Mouse (Mus musculus) stomach, embryonic 16.5 days (tissue): Measurements from ENCODE around the gene Gm49318. TPM values are rescaled to one million over a fixed set of nuclear protein-coding genes. Genes with fewer than 3 reads are reported as not detected.
A peak's percentile ranks its signal among the peaks of the same experiment; 100 is the strongest.

Experiments
- ATAC-seq: fragments of 200-750 bp; cut with Nextera tagmentation; 2 replicates; pipeline ENCODE4 v1.8.0; 2017; ENCODE audit warnings: moderate number of reproducible peaks, moderate TSS enrichment; ENCODE audit not compliant: insufficient read depth, low FRiP score
- H3K27ac ChIP-seq: fragments of 300-500 bp; sonication (generic); 2 replicates; pipeline ENCODE4 v1.5.1; 2014; ENCODE audit warnings: low read length
- H3K27me3 ChIP-seq: fragments of 300-500 bp; sonication (generic); 2 replicates; pipeline ENCODE4 v1.6.1; 2014; ENCODE audit warnings: low read length, control low read depth, mixed read lengths; ENCODE audit not compliant: control insufficient read depth, insufficient read depth
- H3K36me3 ChIP-seq: fragments of 300-500 bp; sonication (generic); 2 replicates; pipeline ENCODE4 v1.6.1; 2014; ENCODE audit warnings: low read length; ENCODE audit not compliant: control insufficient read depth, insufficient read depth
- H3K4me1 ChIP-seq: fragments of 300-500 bp; sonication (generic); 2 replicates; pipeline ENCODE4 v1.6.1; 2014; ENCODE audit warnings: low read length, control low read depth, mixed read lengths; ENCODE audit not compliant: control insufficient read depth, insufficient read depth
- H3K4me2 ChIP-seq: fragments of 300-500 bp; sonication (generic); 2 replicates; pipeline ENCODE4 v1.6.1; 2014; ENCODE audit warnings: low read depth, low read length, mixed read lengths
- H3K4me3 ChIP-seq: fragments of 300-500 bp; sonication (generic); replicated peaks from 2 replicates; pipeline ENCODE4 v1.5.1; 2014; ENCODE audit warnings: mild to moderate bottlenecking, low read length
- H3K9ac ChIP-seq: fragments of 300-500 bp; sonication (generic); 2 replicates; pipeline ENCODE4 v1.6.1; 2014; ENCODE audit warnings: low read length
- H3K9me3 ChIP-seq: fragments of 300-500 bp; sonication (generic); replicated peaks from 2 replicates; pipeline ENCODE4 v1.6.1; 2016; ENCODE audit warnings: low read length, control low read depth; ENCODE audit not compliant: control insufficient read depth
- WGBS: fragments of 180-500 bp; shearing (Covaris S2); extraction: QIAGEN DNeasy Blood & Tissue Kit; methylation state at CpG from one replicate; pipeline ENCODE4 v1.1.7; 2014; 5-methylcytosine and 5-hydroxymethylcytosine counted together
- polyA plus RNA-seq: library from polyadenylated mRNA; unstranded; fragments of >200 nt; fragmentation: Nextera tagmentation; extraction: Ambion mirVana; gene quantifications from 2 replicates; pipeline ENCODE4 v1.2.1, GENCODE M21; 2015

Gene Gm49318
- polyA plus RNA-seq, 1 experiment from 2014 or later: not detected

DNA sequence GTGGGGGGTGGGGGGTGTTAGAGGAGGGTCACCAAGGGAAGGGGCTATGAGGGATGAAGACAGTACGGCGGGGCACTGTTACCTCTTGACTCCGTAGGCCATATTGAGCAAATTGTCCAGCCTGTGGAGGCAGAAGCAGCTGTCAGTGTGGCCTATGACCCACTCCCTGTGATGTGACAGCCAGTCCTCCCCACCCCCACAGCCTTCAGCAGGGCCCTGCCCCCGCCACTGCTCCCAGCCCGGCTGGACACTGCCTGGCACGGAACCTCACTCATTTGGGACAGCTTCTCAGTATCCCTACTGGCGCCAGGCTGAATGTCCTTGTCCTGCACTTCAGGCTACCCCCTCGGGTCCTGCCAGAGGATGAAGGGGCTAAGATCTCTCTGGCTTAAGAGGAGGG is 46.5 kb downstream of the Gm49318 start:
- H3K9ac ChIP-seq: no peak overlapping the region
- no peak overlapping the region for H3K27ac ChIP-seq
- no peak overlapping the region for H3K4me3 ChIP-seq
- 51% methylated on average over 8 of the region's 8 CpGs for WGBS
- H3K36me3 ChIP-seq: no peaks in the 10 kb centered on the region
- H3K4me2 ChIP-seq: no peak overlapping the region
- no peaks in the 10 kb centered on the region for H3K9me3 ChIP-seq
- no peaks in the 10 kb centered on the region for H3K27me3 ChIP-seq
- no peaks in the 10 kb centered on the region for H3K4me1 ChIP-seq
- no peak for ATAC-seq

DNA sequence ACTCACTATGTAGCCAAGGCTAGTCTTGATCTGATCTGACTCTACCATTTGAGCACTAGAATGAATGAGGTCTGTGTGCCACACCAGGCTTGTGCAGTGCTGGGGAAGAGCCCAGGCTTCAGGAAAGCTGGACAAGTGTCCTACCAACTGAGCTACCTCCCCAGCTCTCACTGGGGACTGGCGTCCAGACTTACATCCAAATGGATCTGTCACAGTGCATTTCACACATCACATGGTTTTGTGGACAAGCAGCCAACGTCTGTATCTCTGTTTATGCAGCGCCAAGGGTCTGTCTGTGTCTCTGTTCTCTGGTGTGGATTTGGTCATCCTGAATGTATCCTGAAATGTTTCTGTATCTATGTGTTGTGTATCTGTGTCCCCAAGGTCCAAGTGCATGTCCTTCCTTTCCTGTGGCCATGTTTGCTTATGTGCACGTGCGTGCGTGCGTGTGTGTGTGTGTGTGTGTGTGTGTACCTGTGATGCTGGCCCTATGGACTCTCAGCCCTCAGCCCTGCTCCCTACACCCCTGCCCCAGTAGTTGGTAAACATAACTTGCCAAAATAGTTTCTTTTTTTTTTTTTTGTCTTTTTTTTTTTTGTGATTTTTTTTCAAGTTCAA is 53.7 kb downstream of the Gm49318 start:
- H3K4me2 ChIP-seq: no peak overlapping the region
- peaks cover 18% of the 10 kb centered on the region for H3K36me3 ChIP-seq
- no peak overlapping the region for H3K9ac ChIP-seq
- no peak overlapping the region for H3K27ac ChIP-seq
- H3K27me3 ChIP-seq: no peaks in the 10 kb centered on the region
- H3K9me3 ChIP-seq: no peaks in the 10 kb centered on the region
- no peak for ATAC-seq
- no peaks in the 10 kb centered on the region for H3K4me1 ChIP-seq
- 65% methylated on average over 7 of the region's 7 CpGs for WGBS
- H3K4me3 ChIP-seq: no peak overlapping the region

DNA sequence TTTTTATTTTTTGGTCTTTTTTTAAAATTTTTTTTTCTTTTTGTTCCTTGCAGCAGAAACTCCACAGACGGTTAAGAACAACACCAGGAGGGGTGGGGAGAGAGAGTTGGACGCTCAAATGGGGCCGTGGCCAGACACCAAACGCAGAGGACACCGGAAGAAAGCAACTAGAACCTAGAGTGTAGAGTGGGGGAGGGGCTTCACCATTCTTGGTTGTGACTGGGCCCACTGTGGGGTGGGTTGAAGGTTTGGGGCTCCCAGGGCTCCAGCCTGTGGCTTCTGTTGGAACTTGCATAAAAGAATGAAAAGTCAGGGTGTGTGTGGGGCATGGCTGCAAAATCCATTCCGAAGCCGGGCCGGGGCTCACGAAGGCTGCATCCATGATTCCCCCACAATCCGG is 54.8 kb downstream of the Gm49318 start:
- Histone ChIP-seq H3K4me3 (no peak overlapping the region), H3K9ac (no peak overlapping the region), H3K36me3 (peaks cover 28% of the 10 kb centered on the region), H3K9me3 (no peaks in the 10 kb centered on the region), H3K27ac (no peak overlapping the region), H3K27me3 (no peaks in the 10 kb centered on the region), H3K4me2 (no peak overlapping the region), H3K4me1 (no peaks in the 10 kb centered on the region)
- WGBS: 59% methylated on average over 10 of the region's 10 CpGs
- ATAC-seq: no peak

DNA sequence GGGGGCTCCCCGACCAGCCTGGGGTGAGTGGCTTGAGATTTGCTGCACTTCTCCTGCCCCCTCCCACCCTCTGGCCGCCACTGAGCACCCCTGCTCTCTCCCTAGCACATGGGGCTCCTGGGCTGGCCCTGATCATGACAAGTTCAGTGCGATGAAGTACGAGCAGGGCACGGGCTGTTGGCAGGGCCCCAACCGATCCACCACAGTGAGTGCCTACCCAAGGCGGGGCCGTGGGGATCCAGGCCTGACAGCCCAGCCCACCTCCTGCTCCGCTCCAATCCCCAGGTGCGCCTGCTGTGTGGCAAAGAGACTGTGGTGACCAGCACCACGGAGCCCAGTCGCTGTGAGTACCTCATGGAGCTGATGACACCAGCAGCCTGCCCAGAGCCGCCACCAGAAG is 58.3 kb downstream of the Gm49318 start:
- WGBS: 93% methylated on average over 13 of the region's 13 CpGs
- H3K27me3 ChIP-seq: no peaks in the 10 kb centered on the region
- no peaks in the 10 kb centered on the region for H3K9me3 ChIP-seq
- no peak overlapping the region for H3K9ac ChIP-seq
- H3K4me1 ChIP-seq: no peaks in the 10 kb centered on the region
- no peak overlapping the region for H3K4me3 ChIP-seq
- H3K27ac ChIP-seq: no peak overlapping the region
- peaks cover 41% of the 10 kb centered on the region for H3K36me3 ChIP-seq
- no peak overlapping the region for H3K4me2 ChIP-seq
- ATAC-seq: 0 out of 2 replicates have a peak, but pooled peaks have one; percentile 6

DNA sequence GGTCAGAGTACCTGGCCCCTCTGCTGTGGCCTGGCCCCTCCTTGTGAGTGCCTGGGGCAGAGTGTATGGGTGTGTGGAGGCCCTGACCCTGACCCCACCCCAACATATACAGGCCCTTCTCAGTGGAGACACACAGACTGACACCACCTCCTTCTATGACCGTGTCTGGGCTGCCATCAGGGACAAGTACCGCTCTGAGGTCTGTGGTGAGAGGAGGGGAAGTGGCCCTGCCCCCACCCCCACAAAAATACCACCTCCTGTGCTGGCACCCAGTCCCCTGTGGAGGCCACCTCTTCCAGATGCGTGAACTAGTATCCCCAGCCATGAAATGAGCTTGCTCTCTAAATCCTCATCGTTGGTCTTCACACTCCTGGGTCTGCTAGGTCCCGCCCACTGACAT is 60.0 kb downstream of the Gm49318 start:
- Histone ChIP-seq H3K27me3 (no peaks in the 10 kb centered on the region), H3K4me2 (no peak overlapping the region), H3K9me3 (no peaks in the 10 kb centered on the region), H3K4me3 (no peak overlapping the region), H3K4me1 (no peaks in the 10 kb centered on the region), H3K9ac (no peak overlapping the region), H3K36me3 (peaks cover 41% of the 10 kb centered on the region), H3K27ac (no peak overlapping the region)
- WGBS: 85% methylated on average over 5 of the region's 5 CpGs
- ATAC-seq: no peak; the same call in 1 of the 2 replicates

DNA sequence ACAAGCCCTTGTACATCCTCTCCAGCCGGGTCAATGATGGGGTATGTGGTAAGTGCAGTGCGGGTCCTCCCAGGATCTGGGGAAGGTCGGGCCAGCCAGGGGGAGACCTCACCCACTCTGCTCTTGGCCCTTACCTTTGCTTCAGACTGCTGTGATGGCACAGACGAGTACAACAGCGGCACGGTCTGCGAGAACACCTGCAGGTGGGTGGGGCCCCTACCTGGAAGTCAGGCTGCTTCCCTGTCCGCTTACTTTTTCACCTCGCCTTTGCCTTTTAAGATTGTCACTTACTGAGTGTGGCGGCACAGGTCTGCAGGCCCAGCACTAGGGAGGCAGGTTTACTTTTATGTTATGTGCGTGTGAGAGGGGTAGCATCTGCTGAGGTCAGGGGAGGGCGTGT is 66.5 kb downstream of the Gm49318 start:
- H3K4me2 ChIP-seq: no peak overlapping the region
- H3K36me3 ChIP-seq: peaks cover 7% of the 10 kb centered on the region; the same call in 1 of the 2 replicates
- no peak overlapping the region for H3K9ac ChIP-seq
- no peak overlapping the region for H3K4me3 ChIP-seq
- no peak overlapping the region for H3K27ac ChIP-seq
- peaks cover 15% of the 10 kb centered on the region for H3K4me1 ChIP-seq
- no peaks in the 10 kb centered on the region for H3K9me3 ChIP-seq
- WGBS: 84% methylated on average over 12 of the region's 12 CpGs
- no peak for ATAC-seq
- H3K27me3 ChIP-seq: no peaks in the 10 kb centered on the region

DNA sequence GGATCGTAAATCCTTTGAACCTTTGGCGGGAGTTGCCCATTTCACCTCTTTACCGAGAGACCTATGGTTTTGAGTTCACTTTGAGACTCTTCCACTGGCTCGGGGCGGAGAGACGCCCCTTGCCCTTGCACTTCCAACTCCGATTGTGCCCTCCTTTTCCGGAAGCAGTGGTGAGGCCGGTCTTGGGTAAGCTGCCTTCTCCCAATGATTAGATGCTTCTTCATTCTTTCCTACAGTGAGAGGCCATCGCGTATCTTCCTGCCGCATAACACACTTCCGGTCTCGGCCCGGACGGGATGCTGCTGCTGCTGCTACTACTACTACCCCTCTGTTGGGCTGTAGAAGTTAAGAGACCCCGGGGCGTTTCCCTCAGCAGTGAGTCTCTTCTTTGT is 67.9 kb downstream of the Gm49318 start:
- H3K9ac ChIP-seq: peak overlapping the region; percentile 69

DNA sequence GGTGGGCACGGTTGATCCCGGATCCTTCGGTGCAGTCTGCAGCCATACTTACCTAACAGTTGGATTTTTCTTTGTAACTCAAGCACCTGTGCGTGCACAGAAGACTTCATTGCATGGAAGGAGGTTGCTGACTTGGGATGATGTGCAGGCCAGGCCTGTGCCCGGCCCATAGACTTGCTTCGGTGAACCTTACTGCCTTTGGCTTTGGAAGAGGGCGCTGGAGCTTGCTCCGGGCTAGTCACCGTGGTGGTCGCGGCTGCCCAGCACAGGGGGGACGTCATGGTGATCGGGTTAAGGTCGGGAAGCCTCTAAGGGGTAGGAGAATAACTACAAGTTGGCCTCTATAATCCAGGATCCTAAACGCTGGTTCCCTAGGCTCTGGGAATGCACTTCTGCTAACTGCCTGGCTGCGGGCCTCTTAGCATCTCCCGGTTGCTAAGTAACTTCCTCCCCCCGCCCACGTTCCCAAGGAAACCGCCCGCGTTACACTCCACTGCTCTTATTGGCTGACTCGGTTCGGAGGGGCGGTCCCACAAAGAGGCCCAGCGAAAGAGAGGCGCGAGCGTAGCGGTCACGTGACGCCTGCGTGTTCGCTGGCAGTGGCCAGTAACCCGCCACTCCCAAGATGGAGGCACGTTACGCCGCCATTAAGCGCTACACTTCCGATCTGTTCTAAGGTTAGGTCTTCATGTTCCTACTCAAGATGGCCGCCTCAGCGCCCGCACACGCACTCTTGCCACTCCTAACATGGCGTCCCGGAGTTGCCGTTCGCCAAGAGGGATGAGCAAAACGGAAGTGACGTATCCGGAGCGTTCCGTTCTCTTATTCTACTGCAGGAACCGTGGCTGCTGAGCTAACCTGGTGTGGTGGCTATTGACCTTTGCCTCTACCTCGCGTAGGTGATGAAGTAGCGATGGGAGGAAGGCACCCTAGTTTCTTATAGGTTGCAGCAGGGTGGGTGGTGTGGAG is 68.6 kb downstream of the Gm49318 start, which contains the start of the genes Ccdc151 and Prkcsh:
Ccdc151 (minus strand) TSS at position 441 of the 969 bp plus-strand sequence.
Prkcsh (plus strand) TSS at position 613 of the 969 bp plus-strand sequence.
- Histone ChIP-seq H3K27ac (peak within 1 kb of the TSS; percentile 69), H3K27me3 (no peaks in the 10 kb centered on the region), H3K4me2 (peak within 1 kb of the TSS; percentile 76), H3K9ac (peak within 1 kb of the TSS; percentile 69), H3K4me1 (peaks cover 15% of the 10 kb centered on the region), H3K4me3 (peak within 1 kb of the TSS; percentile 79), H3K9me3 (no peaks in the 10 kb centered on the region), H3K36me3 (no peaks in the 10 kb centered on the region)
- ATAC-seq: peak; percentile 100
- WGBS: 7% methylated on average over 57 of the region's 57 CpGs

More for the DNA sequence above, 67.9 kb downstream of the Gm49318 start:
- WGBS: under 1% methylated on average over 18 of the region's 18 CpGs
- Histone ChIP-seq H3K36me3 (no peaks in the 10 kb centered on the region), H3K27me3 (no peaks in the 10 kb centered on the region), H3K4me2 (peak overlapping the region; percentile 76), H3K4me3 (peak overlapping the region; percentile 79), H3K27ac (peak overlapping the region; percentile 69), H3K9me3 (no peaks in the 10 kb centered on the region), H3K4me1 (peaks cover 15% of the 10 kb centered on the region)
- ATAC-seq: no peak

DNA sequence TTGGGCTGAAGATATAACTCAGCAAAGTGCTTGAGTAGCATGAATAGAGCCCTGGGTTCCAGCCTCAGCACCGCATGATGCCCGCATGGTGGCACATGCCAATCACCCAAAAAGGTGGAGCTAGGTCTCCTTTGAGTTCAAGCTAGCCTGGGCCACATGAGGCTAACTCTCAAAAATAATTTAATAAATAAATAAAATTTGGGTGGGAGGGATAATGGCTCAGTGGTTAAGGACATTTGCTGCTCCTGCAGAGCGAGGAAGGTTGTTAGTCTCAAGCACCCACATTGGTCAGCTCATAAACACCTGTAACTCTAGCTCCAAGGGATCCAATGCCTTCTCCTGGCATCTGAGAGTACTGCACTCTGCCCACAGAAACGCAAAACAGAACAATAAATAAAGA is 69.4 kb downstream of the Gm49318 start:
- H3K27me3 ChIP-seq: no peaks in the 10 kb centered on the region
- H3K4me3 ChIP-seq: no peak overlapping the region
- no peak overlapping the region for H3K27ac ChIP-seq
- no peaks in the 10 kb centered on the region for H3K9me3 ChIP-seq
- no peak overlapping the region for H3K9ac ChIP-seq
- no peak overlapping the region for H3K4me2 ChIP-seq
- WGBS: 92% methylated on average over 4 of the region's 4 CpGs
- no peaks in the 10 kb centered on the region for H3K36me3 ChIP-seq
- ATAC-seq: no peak
- peaks cover 15% of the 10 kb centered on the region for H3K4me1 ChIP-seq
